ENCODE assay signal across 21 mouse cellular contexts in the genomic region with DNA sequence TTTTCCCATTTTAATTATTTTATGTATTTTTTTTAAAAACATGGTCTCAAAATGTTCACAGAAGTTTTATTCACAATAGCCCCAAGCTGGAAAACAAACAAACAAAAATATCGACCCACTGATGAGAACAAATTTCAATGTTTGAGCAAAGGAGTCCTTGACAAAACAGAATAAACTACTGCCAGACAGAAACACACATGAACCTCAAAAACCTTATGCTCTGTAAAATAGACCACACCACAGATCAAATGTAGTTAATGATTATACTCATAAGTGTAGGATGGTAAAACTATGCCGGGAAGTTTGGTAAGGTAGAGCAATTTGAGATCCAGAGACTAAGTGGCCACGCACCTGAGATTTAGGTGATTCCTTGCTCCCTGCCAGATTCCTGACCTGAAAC. TPM values are rescaled to one million over a fixed set of nuclear protein-coding genes. Genes with fewer than 3 reads are reported as not detected.
DNase-seq lines count a peak whose midpoint lies in the region; ATAC-seq and TF ChIP-seq lines count a peak whose summit lies in the region.
"Had no signal": no experiment of that assay in that cellular context is flagged by ENCODE, and none has a peak within 500 bp of the region (broad histone marks: within the 10 kb centered on the region; RNA-seq: fewer than 3 reads in every experiment).

No protein-coding gene starts in this region.

- no peak overlapping the region for H3K27ac ChIP-seq in heart, embryonic 12.5 days (ENCODE audit: poor library complexity, severe bottlenecking)
- H3K27ac ChIP-seq in liver, adult 2 months (replicated peaks; ENCODE audit: insufficient read depth, low read depth, low read length) = 0 out of 2 replicates have a peak overlapping the region, but pooled peaks have one; percentile 2
- H3K27ac ChIP-seq in liver, postnatal 0 days (ENCODE audit: low read depth) = peak overlapping the region; percentile 66
- H3K27ac ChIP-seq in liver, embryonic 11.5 days (ENCODE audit: low read depth, low read length) = no peak overlapping the region

- H3K4me1 ChIP-seq in heart, embryonic 12.5 days (replicated peaks) = no peaks in the 10 kb centered on the region
- H3K4me1 ChIP-seq in liver, adult 2 months (ENCODE audit: control insufficient read depth, insufficient read depth, low read length) = no peaks in the 10 kb centered on the region
- H3K4me1 ChIP-seq in liver, postnatal 0 days (ENCODE audit: insufficient read depth) = no peaks in the 10 kb centered on the region; the same call in 1 of the 2 replicates
- no peaks in the 10 kb centered on the region for H3K4me1 ChIP-seq in liver, embryonic 11.5 days (replicated peaks; ENCODE audit: control insufficient read depth, insufficient read depth, low read length)

- no peak overlapping the region for H3K9ac ChIP-seq in heart, embryonic 12.5 days
- no peak overlapping the region for H3K9ac ChIP-seq in liver, adult 2 months (ENCODE audit: low read depth, low read length)
- no peak overlapping the region for H3K9ac ChIP-seq in liver, postnatal 0 days (replicated peaks)
- H3K9ac ChIP-seq in liver, embryonic 11.5 days (ENCODE audit: low read depth, low read length) = no peak overlapping the region

- peak; percentile 28 for DNase-seq in heart, adult 11 months
- DNase-seq in liver, adult 2 months (ENCODE audit: extremely low read depth, low read depth, low spot score) = peak; percentile 71
- DNase-seq in liver = no peak
- no peak for DNase-seq in liver, postnatal 0 days
- DNase-seq in liver, embryonic 11.5 days (ENCODE audit: low spot score) = no peak
- DNase-seq: adrenal gland, adult 2 months; adrenal gland, adult 8-10 months; adrenal gland, postnatal 10 days; adrenal gland, postnatal 14 days; adrenal gland, postnatal 25 days; adrenal gland, postnatal 36 days; B cell, adult 2 months; cerebellum, adult 11 months; cerebellum, adult 11-12 months; cerebellum, adult 18-20 months had no signal

- no peaks in the 10 kb centered on the region for H3K36me3 ChIP-seq in heart, embryonic 12.5 days
- no peaks in the 10 kb centered on the region for H3K36me3 ChIP-seq in liver, adult 2 months (ENCODE audit: control insufficient read depth, insufficient read depth, low read length)
- no peaks in the 10 kb centered on the region for H3K36me3 ChIP-seq in liver, postnatal 0 days (replicated peaks; ENCODE audit: insufficient read depth, low read length)
- H3K36me3 ChIP-seq in liver, embryonic 11.5 days (ENCODE audit: control insufficient read depth, insufficient read depth, low read length) = no peaks in the 10 kb centered on the region
- H3K36me3 ChIP-seq: G1E had no signal

- no peak overlapping the region for H3K4me3 ChIP-seq in heart, embryonic 12.5 days
- H3K4me3 ChIP-seq in liver, adult 2 months (ENCODE audit: insufficient read depth, low read depth, low read length) = no peak overlapping the region
- no peak overlapping the region for H3K4me3 ChIP-seq in liver, postnatal 0 days (ENCODE audit: low read depth, low read length)
- H3K4me3 ChIP-seq in liver, embryonic 11.5 days (ENCODE audit: low read depth, low read length) = no peak overlapping the region

- no peak overlapping the region for H3K4me2 ChIP-seq in heart, embryonic 12.5 days
- H3K4me2 ChIP-seq in liver, postnatal 0 days (ENCODE audit: low read depth, low read length) = no peak overlapping the region
- H3K4me2 ChIP-seq in liver, embryonic 11.5 days = no peak overlapping the region

- no peaks in the 10 kb centered on the region for H3K27me3 ChIP-seq in heart, embryonic 12.5 days (replicated peaks)
- no peaks in the 10 kb centered on the region for H3K27me3 ChIP-seq in liver, adult 2 months (ENCODE audit: control insufficient read depth, insufficient read depth, low read length)
- no peaks in the 10 kb centered on the region for H3K27me3 ChIP-seq in liver, postnatal 0 days (ENCODE audit: insufficient read depth, low read length)
- H3K27me3 ChIP-seq in liver, embryonic 11.5 days (replicated peaks; ENCODE audit: control insufficient read depth, insufficient read depth, low read length) = no peaks in the 10 kb centered on the region
- H3K27me3 ChIP-seq: CH12.LX, Patski had no signal

- TF ChIP-seq EP300 in liver, postnatal 0 days (IDR thresholded peaks at IDR 0.05; ENCODE audit: low read depth) = no peak

- no peak for TF ChIP-seq CTCF in liver, adult 2 months (IDR thresholded peaks at IDR 0.05; ENCODE audit: low read depth, low read length)
- TF ChIP-seq CTCF in liver, postnatal 0 days (IDR thresholded peaks at IDR 0.05; ENCODE audit: low read depth) = no peak

- no peaks in the 10 kb centered on the region for H3K9me3 ChIP-seq in heart, embryonic 12.5 days (replicated peaks)
- H3K9me3 ChIP-seq in liver, postnatal 0 days (ENCODE audit: low read length) = no peaks in the 10 kb centered on the region
- H3K9me3 ChIP-seq in liver, embryonic 11.5 days (ENCODE audit: control insufficient read depth, low read length) = no peaks in the 10 kb centered on the region
- H3K9me3 ChIP-seq: G1E had no signal

- no peak for ATAC-seq in heart, embryonic 12.5 days (ENCODE audit: insufficient number of reproducible peaks, low FRiP score)
- peak; percentile 89 for ATAC-seq in liver, postnatal 0 days
- ATAC-seq in liver, embryonic 11.5 days (replicated peaks; ENCODE audit: low FRiP score) = no peak
- ATAC-seq: activated CD4-positive, CD25-positive, alpha-beta regulatory T cell, adult 4 months; CD4-positive, CD25-positive, alpha-beta regulatory T cell, adult 4 months had no signal

- H3K79me2 ChIP-seq in liver, adult 2 months (ENCODE audit: control insufficient read depth, insufficient read depth, low read length) = no peaks in the 10 kb centered on the region

- TF ChIP-seq POLR2A in liver, adult 2 months (IDR thresholded peaks at IDR 0.05; ENCODE audit: extremely low read depth, insufficient read depth, low read length) = no peak

- WGBS in heart, embryonic 12.5 days = 82% methylated on average over 3 of the region's 3 CpGs
- 26% methylated on average over 3 of the region's 3 CpGs for WGBS in liver, adult 2 months
- 59% methylated on average over 3 of the region's 3 CpGs for WGBS in liver, postnatal 0 days (ENCODE audit: insufficient replicate concordance)
- 84% methylated on average over 3 of the region's 3 CpGs for WGBS in liver, embryonic 11.5 days

RNA-seq across cellular contexts. Expression of a gene that starts 20.6 kb away (rescaled TPM):
- 89.0 and 93.6 TPM in 2 replicates for polyA plus RNA-seq in heart, embryonic 12.5 days (2016; fragmentation: Nextera tagmentation; extraction: Ambion mirVana)
- total RNA-seq in liver, adult 2 months (2014; rRNA removed) = 83.4 and 84.2 TPM in 2 replicates
- polyA plus RNA-seq in liver, adult 2 months (2012; rRNA removed) = 20.8 and 21.1 TPM in 2 replicates
- polyA plus RNA-seq in liver, postnatal 0 days (2015; fragmentation: Nextera tagmentation; extraction: Ambion mirVana) = 37.8 and 39.3 TPM in 2 replicates
- 43.0 and 45.5 TPM in 2 replicates for polyA plus RNA-seq in liver, embryonic 11.5 days (2014; fragmentation: Nextera tagmentation; extraction: Ambion mirVana)

RNA-seq across cellular contexts. Expression of a gene that starts 37.6 kb away (rescaled TPM):
- polyA plus RNA-seq in heart, embryonic 12.5 days (2016; fragmentation: Nextera tagmentation; extraction: Ambion mirVana) = 266 and 280 TPM in 2 replicates
- total RNA-seq in liver, adult 2 months (2014; rRNA removed) = 624 and 654 TPM in 2 replicates
- polyA plus RNA-seq in liver, adult 2 months (2012; rRNA removed) = 252 and 300 TPM in 2 replicates
- 1,130 and 1,294 TPM in 2 replicates for polyA plus RNA-seq in liver, postnatal 0 days (2015; fragmentation: Nextera tagmentation; extraction: Ambion mirVana)
- 160 and 164 TPM in 2 replicates for polyA plus RNA-seq in liver, embryonic 11.5 days (2014; fragmentation: Nextera tagmentation; extraction: Ambion mirVana)

RNA-seq across cellular contexts. Expression of a gene that starts 58.0 kb away (rescaled TPM):
- 21.7 and 22.1 TPM in 2 replicates for polyA plus RNA-seq in heart, embryonic 12.5 days (2016; fragmentation: Nextera tagmentation; extraction: Ambion mirVana)
- total RNA-seq in liver, adult 2 months (2014; rRNA removed) = 31.7 and 35.8 TPM in 2 replicates
- polyA plus RNA-seq in liver, adult 2 months (2012; rRNA removed) = 6.7 and 7.6 TPM in 2 replicates
- polyA plus RNA-seq in liver, postnatal 0 days (2015; fragmentation: Nextera tagmentation; extraction: Ambion mirVana) = 4.5 and 5.3 TPM in 2 replicates
- 16.6 and 17.5 TPM in 2 replicates for polyA plus RNA-seq in liver, embryonic 11.5 days (2014; fragmentation: Nextera tagmentation; extraction: Ambion mirVana)

Comparison
In these comparisons a context has a peak if more than half of its experiments do, and no peak if none do; other contexts are left out.
1. DNase-seq: peak in heart, adult 11 months (single experiment) and liver, adult 2 months (single experiment); none in liver (single experiment), liver, postnatal 0 days (single experiment) and liver, embryonic 11.5 days (single experiment).
2. H3K27ac ChIP-seq: peak in liver, adult 2 months (single experiment) and liver, postnatal 0 days (single experiment); none in heart, embryonic 12.5 days (single experiment) and liver, embryonic 11.5 days (single experiment).